In the genomic region with DNA sequence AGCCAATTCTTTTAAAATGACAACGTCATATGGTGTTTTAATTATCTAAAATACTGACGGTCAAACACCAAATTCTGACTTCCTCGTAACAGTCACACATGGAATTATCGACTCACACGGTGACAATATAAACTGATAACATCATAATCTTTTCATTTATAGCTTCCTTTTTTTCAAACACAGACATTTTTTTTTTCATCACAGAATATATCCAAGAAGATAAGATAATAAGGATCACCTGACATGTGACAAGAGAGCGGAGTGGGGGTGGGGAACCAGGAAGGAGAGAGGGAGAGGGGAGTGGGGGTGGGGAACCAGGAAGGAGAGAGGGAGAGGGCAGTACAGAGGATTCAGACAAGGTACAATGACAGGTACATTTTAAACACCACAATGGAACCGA, we compare ENCODE assay signal across 25 mouse cellular contexts. TPM values are rescaled to one million over a fixed set of nuclear protein-coding genes. Genes with fewer than 3 reads are reported as not detected.
DNase-seq lines count a peak whose midpoint lies in the region; ATAC-seq and TF ChIP-seq lines count a peak whose summit lies in the region.
"Had no signal": no experiment of that assay in that cellular context is flagged by ENCODE, and none has a peak within 500 bp of the region (broad histone marks: within the 10 kb centered on the region; RNA-seq: fewer than 3 reads in every experiment).

No protein-coding gene starts in this region.

- no peak for TF ChIP-seq CTCF in MEL (IDR thresholded peaks at IDR 0.05 in 2 of 3, conservative IDR thresholded peaks at IDR 0.05 in 1 of 3; ENCODE audit: control insufficient read depth in 1 of 3, insufficient read depth in 1 of 3, low read depth in 2 of 3, low read length in 3 of 3, poor library complexity in 1 of 3, severe bottlenecking in 1 of 3)
- no peak for TF ChIP-seq CTCF in intestine, postnatal 0 days (IDR thresholded peaks at IDR 0.05; ENCODE audit: low read depth)
- no peak for TF ChIP-seq CTCF in stomach, postnatal 0 days (IDR thresholded peaks at IDR 0.05; ENCODE audit: low read depth)
- TF ChIP-seq CTCF in left cerebral cortex, adult 2 months (IDR thresholded peaks at IDR 0.05) = no peak

- no peaks in the 10 kb centered on the region for H3K79me2 ChIP-seq in MEL (ENCODE audit: control insufficient read depth, insufficient read depth, low read length, poor library complexity)

- no peak for TF ChIP-seq POLR2A in MEL (IDR thresholded peaks at IDR 0.05; ENCODE audit: control insufficient read depth in 1 of 2, insufficient read depth in 1 of 2, low read depth in 1 of 2, low read length in 2 of 2, poor library complexity in 1 of 2)

- peak; percentile 44 for ATAC-seq in intestine, postnatal 0 days
- ATAC-seq in stomach, postnatal 0 days (ENCODE audit: low FRiP score, low TSS enrichment) = no peak
- ATAC-seq: CD4-positive, CD25-positive, alpha-beta regulatory T cell, adult 4 months; forebrain, embryonic 16.5 days; hindbrain, embryonic 16.5 days had no signal

- H3K27me3 ChIP-seq in MEL (ENCODE audit: control insufficient read depth in 1 of 2, insufficient read depth in 2 of 2, low read length in 2 of 2) = no peaks in the 10 kb centered on the region
- no peaks in the 10 kb centered on the region for H3K27me3 ChIP-seq in intestine, postnatal 0 days (replicated peaks; ENCODE audit: control insufficient read depth, insufficient read depth, low read length)
- H3K27me3 ChIP-seq in stomach, postnatal 0 days (ENCODE audit: control insufficient read depth, insufficient read depth, low read length) = no peaks in the 10 kb centered on the region
- H3K27me3 ChIP-seq: embryonic facial prominence, embryonic 15.5 days; heart, embryonic 15.5 days had no signal

- H3K36me3 ChIP-seq in MEL (ENCODE audit: control insufficient read depth in 1 of 2, insufficient read depth in 2 of 2, low read length in 2 of 2) = peaks cover 0 to 4% of the 10 kb centered on the region in 2 experiments; a peak in 2 of 4 replicates
- no peaks in the 10 kb centered on the region for H3K36me3 ChIP-seq in intestine, postnatal 0 days (ENCODE audit: control insufficient read depth, insufficient read depth)
- no peaks in the 10 kb centered on the region for H3K36me3 ChIP-seq in stomach, postnatal 0 days (ENCODE audit: control insufficient read depth, insufficient read depth, low read length)
- H3K36me3 ChIP-seq: embryonic facial prominence, embryonic 15.5 days; forebrain, embryonic 10.5 days; G1E; heart, embryonic 15.5 days; hindbrain, embryonic 10.5 days had no signal

- H3K4me2 ChIP-seq in intestine, postnatal 0 days (replicated peaks; ENCODE audit: low read depth) = no peak overlapping the region
- no peak overlapping the region for H3K4me2 ChIP-seq in stomach, postnatal 0 days (replicated peaks; ENCODE audit: low read depth)
- H3K4me2 ChIP-seq: embryonic facial prominence, embryonic 15.5 days; heart, embryonic 11.5 days; heart, embryonic 15.5 days had no signal

- TF ChIP-seq RAD21 in MEL (IDR thresholded peaks at IDR 0.05; ENCODE audit: low read depth, low read length) = no peak

- peaks cover 0 to 5% of the 10 kb centered on the region in 2 experiments; a peak in 2 of 4 replicates for H3K4me1 ChIP-seq in MEL (ENCODE audit: control insufficient read depth in 1 of 2, insufficient read depth in 2 of 2, low read length in 2 of 2)
- peaks cover 25% of the 10 kb centered on the region for H3K4me1 ChIP-seq in intestine, postnatal 0 days (replicated peaks; ENCODE audit: control insufficient read depth, insufficient read depth, low read length)
- peaks cover 2% of the 10 kb centered on the region; the same call in 1 of the 2 replicates for H3K4me1 ChIP-seq in stomach, postnatal 0 days (replicated peaks; ENCODE audit: control insufficient read depth, insufficient read depth)

- intact Hi-C loops in left cerebral cortex, adult 2 months (cut with DNase I) = no loop called here

- TF ChIP-seq EP300 in MEL (IDR thresholded peaks at IDR 0.05; ENCODE audit: low read depth in 1 of 2, low read length in 2 of 2) = peak in 1 of 2 experiments; percentile 23; a peak in 1 of 4 replicates
- TF ChIP-seq EP300 in stomach, postnatal 0 days (optimal IDR thresholded peaks at IDR 0.05) = no peak

- no peak overlapping the region for H3K4me3 ChIP-seq in MEL (ENCODE audit: control insufficient read depth in 1 of 2, insufficient read depth in 1 of 2, low read depth in 2 of 2, low read length in 2 of 2)
- no peak overlapping the region for H3K4me3 ChIP-seq in intestine, postnatal 0 days (ENCODE audit: low read depth, low read length)
- no peak overlapping the region for H3K4me3 ChIP-seq in stomach, postnatal 0 days (ENCODE audit: low read depth, low read length)
- H3K4me3 ChIP-seq in left cerebral cortex, adult 2 months = no peak overlapping the region
- H3K4me3 ChIP-seq: embryonic facial prominence, embryonic 15.5 days; erythroblast, embryonic 14.5 days; forebrain, embryonic 10.5 days; heart, adult 2 months; heart, embryonic 15.5 days; hindbrain, embryonic 10.5 days had no signal

- H3K9me3 ChIP-seq in MEL (replicated peaks; ENCODE audit: insufficient read depth, low read length) = no peaks in the 10 kb centered on the region
- no peaks in the 10 kb centered on the region for H3K9me3 ChIP-seq in intestine, postnatal 0 days (ENCODE audit: control insufficient read depth)
- no peaks in the 10 kb centered on the region for H3K9me3 ChIP-seq in stomach, postnatal 0 days (ENCODE audit: control insufficient read depth, low read length)
- H3K9me3 ChIP-seq: embryonic facial prominence, embryonic 15.5 days; forebrain, embryonic 10.5 days; heart, embryonic 15.5 days; hindbrain, embryonic 10.5 days had no signal

- DNase-seq in 416B (ENCODE audit: low read depth) (peak; percentile 66), MEL (ENCODE audit: low read depth, low spot score) (no peak)
- DNase-seq in stomach, postnatal 0 days (ENCODE audit: low spot score) = no peak
- DNase-seq in gastrocnemius, postnatal 10 days = no peak
- DNase-seq in left cerebral cortex, adult 2 months (ENCODE audit: extremely low spot score in 1 of 2, low spot score in 2 of 2) = no peak
- DNase-seq: adrenal gland, postnatal 10 days; B cell, adult 2 months; cerebellum, adult 11 months; cerebellum, adult 8-10 months; cerebellum, postnatal 14 days; embryo, embryonic 11 days; gastrocnemius, postnatal 14 days; heart, adult 2 months; heart, postnatal 14 days had no signal

- 39% methylated on average over 7 of the region's 7 CpGs for WGBS in intestine, postnatal 0 days
- 53% methylated on average over 7 of the region's 7 CpGs for WGBS in stomach, postnatal 0 days

- H3K9ac ChIP-seq in MEL (ENCODE audit: control insufficient read depth, low read depth, low read length, poor library complexity, severe bottlenecking) = no peak overlapping the region
- H3K9ac ChIP-seq in intestine, postnatal 0 days (ENCODE audit: low read depth, low read length) = no peak overlapping the region
- no peak overlapping the region for H3K9ac ChIP-seq in stomach, postnatal 0 days (ENCODE audit: low read length)
- H3K9ac ChIP-seq: embryonic facial prominence, embryonic 15.5 days; heart, embryonic 15.5 days had no signal

- no peak overlapping the region for H3K27ac ChIP-seq in MEL (ENCODE audit: control insufficient read depth, low read depth, low read length)
- H3K27ac ChIP-seq in intestine, postnatal 0 days (ENCODE audit: low read depth, low read length) = peak overlapping the region; percentile 79; the same call in 1 of the 2 replicates
- 0 out of 2 replicates have a peak overlapping the region, but pooled peaks have one; percentile 14 for H3K27ac ChIP-seq in stomach, postnatal 0 days (replicated peaks)
- H3K27ac ChIP-seq in left cerebral cortex, adult 2 months = no peak overlapping the region
- H3K27ac ChIP-seq: embryonic facial prominence, embryonic 15.5 days; forebrain, embryonic 10.5 days; heart, adult 2 months; heart, embryonic 15.5 days; hindbrain, embryonic 10.5 days had no signal

TF ChIP-seq in MEL, 35 proteins besides CTCF, POLR2A, EP300 and RAD21 (continues in another document):
- TF ChIP-seq TCF12 (IDR thresholded peaks at IDR 0.05; ENCODE audit: low read depth, low read length) (no peak), ZNF384 (IDR thresholded peaks at IDR 0.05; ENCODE audit: low read depth, low read length) (peak; percentile 73), TBP (IDR thresholded peaks at IDR 0.05; ENCODE audit: low read depth, low read length) (no peak), KAT2A (conservative IDR thresholded peaks at IDR 0.05; ENCODE audit: low read depth, low read length) (no peak), ELF1 (IDR thresholded peaks at IDR 0.05; ENCODE audit: low read depth, low read length) (no peak), RCOR1 (IDR thresholded peaks at IDR 0.05; ENCODE audit: low read depth, low read length) (no peak), POLR2AphosphoS2 (IDR thresholded peaks at IDR 0.05; ENCODE audit: low read length) (no peak), MAFK (IDR thresholded peaks at IDR 0.05; ENCODE audit: borderline replicate concordance, low read depth, low read length) (no peak), UBTF (IDR thresholded peaks at IDR 0.05; ENCODE audit: borderline replicate concordance, insufficient read depth, low read depth, low read length) (no peak), MXI1 (IDR thresholded peaks at IDR 0.05; ENCODE audit: low read depth, low read length) (no peak), MEF2A (IDR thresholded peaks at IDR 0.05; ENCODE audit: extremely low read depth, insufficient replicate concordance, low read depth, low read length, poor library complexity, severe bottlenecking) (no peak), ZKSCAN1 (IDR thresholded peaks at IDR 0.05; ENCODE audit: low read depth, low read length) (no peak), MAX (IDR thresholded peaks at IDR 0.05; ENCODE audit: low read length) (no peak), NELFE (IDR thresholded peaks at IDR 0.05; ENCODE audit: low read depth, low read length) (no peak), BHLHE40 (IDR thresholded peaks at IDR 0.05; ENCODE audit: borderline replicate concordance, low read depth, low read length) (no peak), GATA1 (IDR thresholded peaks at IDR 0.05; ENCODE audit: low read depth, low read length) (peak; percentile 55; the same call in 1 of the 2 replicates), CHD1 (IDR thresholded peaks at IDR 0.05; ENCODE audit: low read depth, low read length) (no peak), JUND (IDR thresholded peaks at IDR 0.05; ENCODE audit: low read depth, low read length) (no peak), E2F4 (IDR thresholded peaks at IDR 0.05; ENCODE audit: borderline replicate concordance, low read depth, low read length) (no peak)

RNA-seq across cellular contexts. Expression of gene 1700025G04Rik, which starts 49.9 kb away (rescaled TPM):
- 0.04 and 0.07 TPM in 2 replicates for total RNA-seq in MEL (2012; rRNA removed)
- polyA plus RNA-seq in MEL (2012; ENCODE audit: insufficient read depth in 1 of 2, insufficient read length in 2 of 2, low read depth in 1 of 2, low replicate concordance in 2 of 2, missing spikeins in 1 of 2) = under 1 TPM in 1 of 2 experiments, not detected in 1; 0.91 TPM
- polyA plus RNA-seq in intestine, postnatal 0 days (2015; fragmentation: Nextera tagmentation; extraction: Ambion mirVana) = 25.6 and 25.8 TPM in 2 replicates
- polyA plus RNA-seq in stomach, postnatal 0 days (2015; fragmentation: Nextera tagmentation; extraction: Ambion mirVana) = 20.6 and 22.9 TPM in 2 replicates
- 10 to 100 TPM; 80.5 to 80.9 TPM for total RNA-seq in gastrocnemius, postnatal 10 days (2021)
- 10 to 100 TPM; 68.1 to 75.8 TPM for total RNA-seq in left cerebral cortex, adult 2 months (2021)
- polyA plus RNA-seq: G1E had no signal

Comparison
In these comparisons a context has a peak if more than half of its experiments do, and no peak if none do; other contexts are left out.
1. H3K27ac ChIP-seq: peak in intestine, postnatal 0 days (single experiment) and stomach, postnatal 0 days (single experiment); none in MEL (single experiment) and left cerebral cortex, adult 2 months (single experiment).
2. RNA of gene 1700025G04Rik, which starts 49.9 kb away (total RNA-seq): 80.5 to 80.9 TPM in gastrocnemius, postnatal 10 days and 68.1 to 75.8 TPM in left cerebral cortex, adult 2 months; 0.04 to 0.07 TPM in MEL; every median in the first group is over 10 times any median in the second.